Mouse (Mus musculus) urinary bladder, postnatal 4 days (tissue): Measurements from ENCODE around the gene Stat1.

Source experiments
- DNase-seq, 2 experiments: peaks; one replicate each; pipeline ENCODE4 v3.0.0; 2021 to 2022; ENCODE audit warnings: low spot score in 2 of 2

Stat1 gene

DNA sequence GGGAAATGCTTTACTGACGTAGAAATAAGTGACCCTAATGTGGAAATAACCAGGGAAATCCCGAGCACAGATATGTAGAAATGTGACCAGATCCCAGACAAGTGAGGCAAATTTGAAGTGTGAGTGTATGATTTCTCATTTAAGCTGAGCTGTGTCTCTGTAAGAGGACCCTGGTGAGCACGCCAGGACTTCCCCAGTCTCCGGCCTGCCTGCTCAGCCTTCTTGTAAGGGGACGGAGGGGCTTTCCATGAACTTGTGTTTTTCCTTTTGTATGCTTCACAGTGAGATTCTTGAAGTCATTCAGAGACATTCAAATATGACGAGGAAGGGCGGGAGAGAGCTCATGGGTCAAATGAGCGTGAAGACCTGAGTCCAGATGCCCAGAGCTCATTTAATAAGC is 14.0 kb downstream of the Stat1 start:
- no peak for DNase-seq

DNA sequence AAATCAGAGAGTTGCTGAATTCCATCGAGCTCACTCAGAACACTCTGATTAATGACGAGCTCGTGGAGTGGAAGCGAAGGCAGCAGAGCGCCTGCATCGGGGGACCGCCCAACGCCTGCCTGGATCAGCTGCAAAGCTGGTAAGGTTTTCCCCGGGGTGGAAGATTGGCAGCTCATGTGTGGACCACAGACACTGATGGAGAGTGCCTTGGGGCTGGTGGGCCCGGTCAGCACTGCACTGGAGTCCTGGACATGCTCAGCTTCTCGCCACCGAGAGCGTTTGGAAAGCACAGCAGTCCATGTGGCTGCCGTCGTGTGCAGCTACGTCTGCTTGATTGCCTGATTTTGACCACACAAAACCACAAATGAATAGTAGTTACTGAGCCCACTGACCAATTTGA is 18.1 kb downstream of the Stat1 start:
- DNase-seq = no peak

DNA sequence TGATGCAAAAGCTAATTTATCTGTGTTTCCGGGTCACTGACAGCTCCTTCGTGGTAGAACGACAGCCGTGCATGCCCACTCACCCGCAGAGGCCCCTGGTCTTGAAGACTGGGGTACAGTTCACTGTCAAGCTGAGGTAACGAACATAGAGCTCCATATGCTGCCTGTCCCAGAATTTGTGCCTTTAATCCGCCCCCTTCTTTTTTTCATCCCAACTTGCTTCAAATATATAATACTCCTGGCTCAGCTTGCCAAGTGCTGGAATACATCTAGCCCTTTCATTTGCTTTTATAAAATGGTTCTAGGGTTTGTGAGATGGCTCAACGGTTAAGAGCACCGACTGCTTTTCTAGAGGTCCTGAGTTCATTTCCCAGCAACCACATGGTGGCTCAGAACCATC is 21.3 kb downstream of the Stat1 start:
- DNase-seq = no peak

- DNase-seq = no peak
These were observed 22.2 kb downstream of the Stat1 start for GRCm38 (mm10) chr1:52141482-52141881.

GRCm38 (mm10) chr1:52142117-52142516 is 22.9 kb downstream of the Stat1 start:
- no peak for DNase-seq

DNA sequence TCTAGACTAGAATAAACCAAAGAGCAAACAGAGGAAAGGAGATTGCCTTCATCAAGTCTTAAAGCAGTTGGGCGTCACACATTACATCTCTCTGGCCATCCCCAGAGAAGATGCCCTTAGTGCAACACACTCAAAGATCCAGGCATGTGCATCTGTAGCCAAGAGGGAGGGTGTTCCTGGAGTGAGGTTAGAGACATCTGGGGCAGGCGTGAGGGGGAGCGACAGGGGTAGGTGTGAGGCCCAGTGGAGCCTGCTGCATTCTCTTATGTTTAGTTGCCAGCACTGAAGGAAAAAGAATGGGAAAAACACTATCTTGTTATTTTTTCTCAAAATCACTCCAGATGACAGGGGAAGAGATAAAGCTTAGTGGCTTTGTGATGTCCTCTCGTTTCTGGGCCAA is 24.0 kb downstream of the Stat1 start:
- DNase-seq = no peak

GRCm38 (mm10) chr1:52143596-52144156 is 24.4 kb downstream of the Stat1 start:
- no peak for DNase-seq

- DNase-seq = no peak
These were observed 25.7 kb downstream of the Stat1 start for GRCm38 (mm10) chr1:52144907-52145306.

GRCm38 (mm10) chr1:52146214-52146970 is 27.2 kb downstream of the Stat1 start:
- DNase-seq = no peak

GRCm38 (mm10) chr1:52147431-52147830 is 28.2 kb downstream of the Stat1 start:
- no peak for DNase-seq

DNA sequence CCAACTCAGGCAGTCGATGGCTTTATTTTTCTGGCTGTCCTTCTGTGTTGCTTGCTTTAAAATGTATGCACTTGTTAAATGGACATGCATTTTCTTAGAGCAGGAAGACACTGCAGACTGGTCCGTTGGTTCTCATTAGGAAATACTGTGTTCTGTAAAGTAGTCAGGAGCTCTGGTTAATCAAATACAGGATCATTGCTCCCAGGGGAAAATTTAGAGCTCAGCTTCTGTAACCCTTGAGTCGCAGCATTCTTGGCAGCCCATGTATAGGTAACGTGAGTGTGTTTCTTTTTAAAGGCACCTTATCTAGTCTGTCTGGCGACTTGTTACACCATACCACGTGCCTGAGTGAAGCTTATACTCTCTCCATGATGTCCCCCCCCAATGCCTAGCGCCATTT is 28.9 kb downstream of the Stat1 start:
- DNase-seq = no peak

DNA sequence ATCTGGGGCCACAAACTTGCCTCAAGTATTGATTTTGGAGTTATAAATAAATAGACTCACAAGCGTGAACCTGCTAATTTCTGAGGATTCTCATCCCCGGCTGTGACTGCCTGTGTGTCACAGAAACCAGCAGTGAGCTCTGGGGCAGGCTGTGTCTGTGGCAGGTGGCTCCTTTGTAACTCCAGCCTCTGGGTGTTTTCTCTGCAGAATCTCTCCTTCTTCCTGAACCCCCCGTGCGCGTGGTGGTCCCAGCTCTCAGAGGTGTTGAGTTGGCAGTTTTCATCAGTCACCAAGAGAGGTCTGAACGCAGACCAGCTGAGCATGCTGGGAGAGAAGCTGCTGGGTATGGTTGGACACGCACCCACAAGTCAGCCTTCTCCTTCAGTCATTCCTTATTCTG is 29.5 kb downstream of the Stat1 start:
- no peak for DNase-seq

- no peak for DNase-seq
These were observed 30.7 kb downstream of the Stat1 start for GRCm38 (mm10) chr1:52149934-52150346.

- no peak for DNase-seq
These were observed 31.4 kb downstream of the Stat1 start for GRCm38 (mm10) chr1:52150676-52151075.

DNA sequence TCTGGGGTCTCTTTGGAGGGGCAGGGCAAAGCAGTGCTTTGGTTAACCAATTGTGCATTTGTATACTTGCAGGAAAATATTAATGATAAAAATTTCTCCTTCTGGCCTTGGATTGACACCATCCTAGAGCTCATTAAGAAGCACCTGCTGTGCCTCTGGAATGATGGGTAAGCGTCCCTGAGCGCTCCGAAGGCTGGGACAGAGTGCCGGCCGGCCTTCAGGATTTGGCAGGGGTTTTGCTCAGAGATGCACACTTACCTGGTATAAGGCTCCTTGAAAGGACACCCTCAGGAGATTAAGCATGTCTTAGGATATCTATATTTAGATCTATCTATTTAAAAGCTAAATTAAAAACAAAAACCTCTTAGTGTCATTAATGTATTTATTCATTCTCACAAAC is 31.9 kb downstream of the Stat1 start:
- DNase-seq = no peak

- no peak for DNase-seq
These were observed 33.1 kb downstream of the Stat1 start for GRCm38 (mm10) chr1:52152369-52152768.

- no peak for DNase-seq
These were observed 33.7 kb downstream of the Stat1 start for GRCm38 (mm10) chr1:52152936-52153335.

- DNase-seq = no peak
These were observed 35.6 kb downstream of the Stat1 start for GRCm38 (mm10) chr1:52154890-52155289.

- DNase-seq = no peak
These were observed 37.1 kb downstream of the Stat1 start for GRCm38 (mm10) chr1:52156351-52156750.

- no peak for DNase-seq
These were observed 38.8 kb downstream of the Stat1 start for GRCm38 (mm10) chr1:52158040-52158439.

DNA sequence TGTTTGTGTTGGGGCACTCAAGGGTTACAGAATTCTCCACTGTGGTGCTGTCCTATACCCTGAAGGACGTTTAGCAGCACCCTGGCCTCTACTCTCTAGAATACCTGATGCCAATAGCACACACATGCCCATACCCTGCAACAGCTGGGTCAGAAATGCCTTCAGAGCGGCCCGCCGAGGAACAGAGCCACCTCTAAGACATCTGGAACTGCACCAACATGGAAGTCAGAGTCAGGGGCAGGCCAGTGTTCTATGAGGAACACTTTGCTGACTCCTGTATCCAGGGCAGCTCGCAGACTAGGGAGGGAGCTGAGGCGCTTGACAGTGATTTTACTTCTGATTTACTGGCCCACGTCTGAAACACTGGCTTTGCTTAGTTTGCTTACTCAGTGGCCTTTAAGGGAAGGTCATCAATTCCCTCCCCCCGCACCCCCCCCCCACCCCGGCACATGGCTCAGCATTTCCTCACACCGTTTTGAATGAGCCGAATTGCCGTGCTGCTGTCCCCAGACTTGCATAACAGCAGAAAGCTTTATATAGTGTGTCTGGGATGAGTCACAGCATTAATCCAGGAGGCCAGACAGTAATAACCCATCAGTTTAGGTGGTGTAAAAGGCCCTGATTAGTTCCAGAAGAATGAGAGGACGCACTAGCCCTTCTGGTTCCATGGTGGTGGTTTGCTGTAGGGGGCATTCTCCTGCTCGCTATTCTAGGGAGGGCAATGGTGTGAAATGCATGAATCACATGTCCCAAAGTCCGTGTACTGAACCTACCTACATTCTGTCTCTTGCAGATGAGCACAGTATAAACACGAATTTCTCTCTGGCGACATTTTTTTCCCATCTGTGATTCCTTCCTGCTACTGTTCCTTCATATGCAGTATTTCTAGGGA is 39.5 kb downstream of the Stat1 start:
- no peak for DNase-seq

DNA sequence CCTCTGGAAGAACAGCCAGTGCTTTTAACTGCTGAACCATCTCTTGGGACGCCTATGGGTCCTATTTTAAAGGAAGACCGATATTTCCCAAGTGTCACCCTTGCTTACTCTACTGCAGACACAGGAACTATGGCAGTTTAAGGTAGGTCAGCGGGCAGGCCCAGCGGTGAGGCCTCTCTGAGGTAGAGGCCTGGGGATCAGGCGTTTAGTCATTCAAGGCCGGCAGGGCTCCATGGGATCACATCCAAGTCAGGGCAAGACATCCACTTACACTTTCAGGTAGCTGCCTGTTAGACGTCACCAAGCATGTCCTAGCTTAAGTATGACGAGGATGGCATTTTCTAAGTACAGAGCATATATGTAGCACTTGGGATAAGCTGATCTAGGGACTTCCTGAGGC is 41.9 kb downstream of the Stat1 start:
- DNase-seq = no peak
